Mouse (Mus musculus) neural tube, embryonic 11.5 days (tissue): ENCODE measurements around the gene Sar1b. TPM values are rescaled to one million over a fixed set of nuclear protein-coding genes. Genes with fewer than 3 reads are reported as not detected.

Experiments used
- ATAC-seq: fragments of 200-750 bp; cut with Nextera tagmentation; 2 replicates; pipeline ENCODE4 v1.8.0; 2017; ENCODE audit warnings: moderate number of reproducible peaks, mild to moderate bottlenecking, moderate TSS enrichment, moderate library complexity; ENCODE audit not compliant: insufficient read depth, low FRiP score, low TSS enrichment
- DNase-seq: peaks from one replicate; pipeline ENCODE4 v3.0.0-alpha.2; 2015; ENCODE audit warnings: low spot score
- H3K27ac ChIP-seq: fragments of 300-500 bp; sonication (generic); 2 replicates; pipeline ENCODE4 v1.5.1; 2014; ENCODE audit warnings: low read depth, mild to moderate bottlenecking, low read length
- H3K27me3 ChIP-seq: fragments of 300-500 bp; sonication (generic); 2 replicates; pipeline ENCODE4 v1.6.1; 2014; ENCODE audit warnings: mild to moderate bottlenecking, low read length, mixed read lengths; ENCODE audit not compliant: control insufficient read depth, insufficient read depth
- H3K36me3 ChIP-seq: fragments of 300-500 bp; sonication (generic); 2 replicates; pipeline ENCODE4 v1.6.1; 2014; ENCODE audit warnings: mild to moderate bottlenecking, low read length, moderate library complexity, mixed read lengths; ENCODE audit not compliant: control insufficient read depth, insufficient read depth
- H3K4me1 ChIP-seq: fragments of 300-500 bp; sonication (generic); 2 replicates; pipeline ENCODE4 v1.6.1; 2014; ENCODE audit warnings: low read length, mixed read lengths; ENCODE audit not compliant: control insufficient read depth, insufficient read depth
- H3K4me2 ChIP-seq: fragments of 300-500 bp; sonication (generic); 2 replicates; pipeline ENCODE4 v1.6.1; 2014; ENCODE audit warnings: low read depth, mild to moderate bottlenecking, moderate library complexity
- H3K4me3 ChIP-seq: fragments of 300-500 bp; sonication (generic); 2 replicates; pipeline ENCODE4 v1.5.1; 2014; ENCODE audit warnings: low read depth, low read length
- H3K9ac ChIP-seq: fragments of 300-500 bp; sonication (generic); 2 replicates; pipeline ENCODE4 v1.6.1; 2014; ENCODE audit warnings: mild to moderate bottlenecking, low read length
- H3K9me3 ChIP-seq: fragments of 300-500 bp; sonication (generic); 2 replicates; pipeline ENCODE4 v1.6.1; 2016; ENCODE audit warnings: low read length; ENCODE audit not compliant: control insufficient read depth
- WGBS: fragments of 180-500 bp; shearing (Covaris S2); extraction: QIAGEN DNeasy Blood & Tissue Kit; methylation state at CpG from one replicate; pipeline ENCODE4 v1.1.7; 2014; 5-methylcytosine and 5-hydroxymethylcytosine counted together
- polyA plus RNA-seq: library from polyadenylated mRNA; unstranded; fragments of >200 nt; fragmentation: Nextera tagmentation; extraction: Ambion mirVana; gene quantifications from 2 replicates; pipeline ENCODE4 v1.2.1, GENCODE M21; 2014

Sar1b gene
- polyA plus RNA-seq, 1 experiment from 2014 or later, result 126 TPM

GRCm38 (mm10) chr11:51839973-51840372 is 76.5 kb downstream of the Sar1b start:
- 89% methylated on average over 11 of the region's 11 CpGs for WGBS
- H3K27ac ChIP-seq, result no peak overlapping the region
- no peak overlapping the region for H3K9ac ChIP-seq
- no peak for ATAC-seq
- H3K4me1 ChIP-seq, result no peaks in the 10 kb centered on the region
- no peaks in the 10 kb centered on the region for H3K9me3 ChIP-seq
- H3K36me3 ChIP-seq, result no peaks in the 10 kb centered on the region
- H3K4me3 ChIP-seq, result no peak overlapping the region
- no peak for DNase-seq
- no peaks in the 10 kb centered on the region for H3K27me3 ChIP-seq
- no peak overlapping the region for H3K4me2 ChIP-seq

- Histone ChIP-seq H3K4me2 (no peak overlapping the region), H3K36me3 (no peaks in the 10 kb centered on the region), H3K9me3 (no peaks in the 10 kb centered on the region), H3K27me3 (no peaks in the 10 kb centered on the region), H3K9ac (no peak overlapping the region), H3K4me3 (no peak overlapping the region), H3K4me1 (no peaks in the 10 kb centered on the region), H3K27ac (no peak overlapping the region)
- ATAC-seq, result no peak
- 91% methylated on average over 9 of the region's 9 CpGs for WGBS
- DNase-seq, result no peak
Observed at GRCm38 (mm10) chr11:51840657-51841056, 77.2 kb downstream of the Sar1b start.

GRCm38 (mm10) chr11:51841149-51841548 is 77.7 kb downstream of the Sar1b start:
- no peak for ATAC-seq

More at GRCm38 (mm10) chr11:51841149-51841548, 77.7 kb downstream of the Sar1b start:
- Histone ChIP-seq H3K27ac (no peak overlapping the region), H3K4me1 (no peaks in the 10 kb centered on the region), H3K4me2 (no peak overlapping the region), H3K27me3 (no peaks in the 10 kb centered on the region), H3K36me3 (no peaks in the 10 kb centered on the region), H3K9ac (no peak overlapping the region), H3K4me3 (no peak overlapping the region), H3K9me3 (no peaks in the 10 kb centered on the region)
- no peak for DNase-seq
- WGBS, result 73% methylated on average over 9 of the region's 9 CpGs

Other genes starting within 250 kb of the Sar1b start
- 10.1 and 11.0 TPM in 2 replicates for gene Phykpl, start 178.9 kb upstream of the Sar1b start, polyA plus RNA-seq
- 764 and 777 TPM in 2 replicates for gene Hnrnpab, start 156.8 kb upstream of the Sar1b start, polyA plus RNA-seq
- 155 and 168 TPM in 2 replicates for gene Nhp2, start 144.0 kb upstream of the Sar1b start, polyA plus RNA-seq
- 51.2 and 52.6 TPM in 2 replicates for gene Rmnd5b, start 127.8 kb upstream of the Sar1b start, polyA plus RNA-seq
- 12.2 and 13.5 TPM in 2 replicates for gene N4bp3, start 112.8 kb upstream of the Sar1b start, polyA plus RNA-seq
- gene D930048N14Rik, start 112.7 kb upstream of the Sar1b start, polyA plus RNA-seq, result 0.74 and 1.4 TPM in 2 replicates
- 88.7 and 99.1 TPM in 2 replicates for gene 0610009B22Rik, start 74.8 kb upstream of the Sar1b start, polyA plus RNA-seq
- gene Sec24a, start 53 bp upstream of the Sar1b start, polyA plus RNA-seq, result 14.1 and 14.9 TPM in 2 replicates
- gene Jade2, start 94.0 kb downstream of the Sar1b start, polyA plus RNA-seq, result 0.07 and 0.16 TPM in 2 replicates
- gene Cdkn2aipnl, start 204.0 kb downstream of the Sar1b start, polyA plus RNA-seq, result 127 and 139 TPM in 2 replicates
- gene Ube2b, start 237.1 kb downstream of the Sar1b start, polyA plus RNA-seq, result 178 and 187 TPM in 2 replicates
- 12.3 and 14.2 TPM in 2 replicates for gene Cdkl3, start 240.5 kb downstream of the Sar1b start, polyA plus RNA-seq